ENCODE assay signal across 28 mouse cellular contexts in the genomic region with DNA sequence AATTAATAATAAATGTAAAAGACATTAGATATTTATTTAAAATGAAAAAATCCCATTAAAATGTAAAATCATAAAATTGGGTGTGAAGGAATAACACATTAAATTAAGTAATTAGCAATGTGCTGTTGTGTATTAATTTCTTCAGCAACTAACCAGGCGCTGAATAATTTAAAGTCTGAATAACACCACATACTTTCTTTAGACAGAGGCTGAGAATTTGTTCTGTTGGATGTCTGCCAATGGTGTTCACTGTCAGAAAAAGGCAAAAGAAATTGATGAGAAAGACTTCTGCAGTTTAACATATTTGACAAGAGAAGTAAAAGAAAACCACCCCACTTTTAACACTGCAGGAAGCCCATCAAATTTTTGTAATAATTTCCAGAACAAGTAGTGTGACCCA.
A peak's percentile ranks its signal among the peaks of the same experiment; 100 is the strongest.
DNase-seq lines count a peak whose midpoint lies in the region; ATAC-seq and TF ChIP-seq lines count a peak whose summit lies in the region.
"Had no signal": no experiment of that assay in that cellular context is flagged by ENCODE, and none has a peak within 500 bp of the region (broad histone marks: within the 10 kb centered on the region; RNA-seq: fewer than 3 reads in every experiment).

No protein-coding gene starts in this region.

- H3K9me3 ChIP-seq in forebrain, embryonic 15.5 days, result no peaks in the 10 kb centered on the region
- H3K9me3 ChIP-seq in forebrain, embryonic 10.5 days, result no peaks in the 10 kb centered on the region; the same call in 1 of the 2 replicates
- H3K9me3 ChIP-seq: embryonic facial prominence, embryonic 12.5 days; heart, embryonic 10.5 days; heart, embryonic 15.5 days; hindbrain, embryonic 15.5 days; limb, embryonic 13.5 days; neural tube, embryonic 13.5 days had no signal

- TF ChIP-seq CTCF in brain, embryonic 14.5 days (IDR thresholded peaks at IDR 0.05; ENCODE audit: borderline replicate concordance, extremely low read depth, insufficient read depth, insufficient read length), result no peak

- no peaks in the 10 kb centered on the region for H3K27me3 ChIP-seq in forebrain, embryonic 15.5 days
- no peaks in the 10 kb centered on the region for H3K27me3 ChIP-seq in forebrain, embryonic 10.5 days (ENCODE audit: poor library complexity, severe bottlenecking)
- H3K27me3 ChIP-seq: embryonic facial prominence, embryonic 12.5 days; heart, embryonic 15.5 days; hindbrain, embryonic 15.5 days; limb, embryonic 13.5 days; liver, embryonic 12.5 days; neural tube, embryonic 13.5 days had no signal

- no peak overlapping the region for H3K4me2 ChIP-seq in forebrain, embryonic 15.5 days (replicated peaks)
- H3K4me2 ChIP-seq: embryonic facial prominence, embryonic 12.5 days; heart, embryonic 15.5 days; hindbrain, embryonic 15.5 days; limb, embryonic 13.5 days; liver, embryonic 12.5 days; neural tube, embryonic 13.5 days had no signal

- intact Hi-C loops in left cerebral cortex, postnatal 14 days (cut with DNase I), result no loop called here
- intact Hi-C loops in left cerebral cortex, postnatal 4 days (cut with DNase I), result no loop called here

- no peak overlapping the region for H3K4me3 ChIP-seq in forebrain, embryonic 15.5 days
- H3K4me3 ChIP-seq in forebrain, embryonic 10.5 days, result no peak overlapping the region
- H3K4me3 ChIP-seq: embryonic facial prominence, embryonic 12.5 days; heart, embryonic 10.5 days; heart, embryonic 15.5 days; hindbrain, embryonic 15.5 days; limb, embryonic 13.5 days; liver, embryonic 12.5 days; neural tube, embryonic 13.5 days had no signal

- ATAC-seq in forebrain, embryonic 15.5 days (replicated peaks), result 0 out of 2 replicates have a peak, but pooled peaks have one; percentile 43
- ATAC-seq: CD4-positive, CD25-positive, alpha-beta regulatory T cell, adult 4 months; liver, embryonic 12.5 days; liver, postnatal 0 days; lung, postnatal 0 days had no signal

- no peak for DNase-seq in forebrain, embryonic 10.5 days (ENCODE audit: extremely low spot score, low spot score)
- peak; percentile 10 to 23 for DNase-seq in left cerebral cortex, postnatal 14 days (ENCODE audit: low spot score in 2 of 2)
- DNase-seq in left cerebral cortex, postnatal 4 days, result no peak
- DNase-seq in Muller cell, postnatal 12 days (ENCODE audit: inconsistent ontology term), result peak; percentile 78
- peak; percentile 78 for DNase-seq in brain, embryonic 14.5 days (ENCODE audit: low read depth)
- no peak for DNase-seq in adipocyte (ENCODE audit: low spot score)
- DNase-seq: adrenal gland, adult 2 months; adrenal gland, postnatal 36 days; cerebellum, adult 11 months; cerebellum, adult 9-10 months; cerebellum, postnatal 36 days; gastrocnemius, postnatal 10 days; kidney, adult 2 months; kidney, postnatal 4 days; liver, postnatal 0 days; thymus, adult 2 months; thymus, postnatal 36 days had no signal

- no peak for TF ChIP-seq POLR2A in brain, embryonic 14.5 days (IDR thresholded peaks at IDR 0.05; ENCODE audit: borderline replicate concordance, extremely low read depth, insufficient read depth, insufficient read length, poor library complexity, severe bottlenecking)

- 22% methylated on average over 1 of the region's 1 CpGs for WGBS in forebrain, embryonic 15.5 days
- 89% methylated on average over 1 of the region's 1 CpGs for WGBS in forebrain, embryonic 10.5 days

- H3K4me1 ChIP-seq in forebrain, embryonic 15.5 days, result no peaks in the 10 kb centered on the region
- no peaks in the 10 kb centered on the region for H3K4me1 ChIP-seq in forebrain, embryonic 10.5 days
- H3K4me1 ChIP-seq: embryonic facial prominence, embryonic 12.5 days; heart, embryonic 10.5 days; heart, embryonic 15.5 days; hindbrain, embryonic 15.5 days; limb, embryonic 13.5 days; liver, embryonic 12.5 days; neural tube, embryonic 13.5 days had no signal

- H3K36me3 ChIP-seq in forebrain, embryonic 15.5 days, result no peaks in the 10 kb centered on the region
- no peaks in the 10 kb centered on the region for H3K36me3 ChIP-seq in forebrain, embryonic 10.5 days (replicated peaks)
- H3K36me3 ChIP-seq: embryonic facial prominence, embryonic 12.5 days; heart, embryonic 10.5 days; heart, embryonic 15.5 days; hindbrain, embryonic 15.5 days; limb, embryonic 13.5 days; liver, embryonic 12.5 days; neural tube, embryonic 13.5 days had no signal

- H3K27ac ChIP-seq in forebrain, embryonic 15.5 days (replicated peaks), result no peak overlapping the region
- H3K27ac ChIP-seq in forebrain, embryonic 10.5 days, result no peak overlapping the region
- H3K27ac ChIP-seq: embryonic facial prominence, embryonic 12.5 days; heart, embryonic 10.5 days; heart, embryonic 15.5 days; hindbrain, embryonic 15.5 days; limb, embryonic 13.5 days; liver, embryonic 12.5 days; macrophage; neural tube, embryonic 13.5 days had no signal

- no peak overlapping the region for H3K9ac ChIP-seq in forebrain, embryonic 15.5 days (replicated peaks)
- H3K9ac ChIP-seq: embryonic facial prominence, embryonic 12.5 days; heart, embryonic 15.5 days; hindbrain, embryonic 15.5 days; limb, embryonic 13.5 days; liver, embryonic 12.5 days; liver, postnatal 0 days; neural tube, embryonic 13.5 days had no signal

Comparison
In these comparisons a context has a peak if more than half of its experiments do, and no peak if none do; other contexts are left out.
1. DNase-seq: peak in left cerebral cortex, postnatal 14 days (2 of 2), Muller cell, postnatal 12 days (single experiment) and brain, embryonic 14.5 days (single experiment); none in forebrain, embryonic 10.5 days (single experiment), left cerebral cortex, postnatal 4 days (single experiment) and adipocyte (single experiment).